Mouse (Mus musculus): ENCODE measurements around the gene Bivm. TPM values are rescaled to one million over a fixed set of nuclear protein-coding genes. Genes with fewer than 3 reads are reported as not detected.
A peak's percentile ranks its signal among the peaks of the same experiment; 100 is the strongest.

The Bivm gene
- 33.8 and 41.3 TPM in 2 replicates for polyA plus RNA-seq (2014; fragmentation: Nextera tagmentation; extraction: Ambion mirVana)

GRCm38 (mm10) chr1:44118239-44119054 lies at the start of gene Bivm, which contains the start of gene Kdelc1:
Gene Bivm, plus strand, starts transcription at chr1:44118957.
Gene Kdelc1, minus strand, starts transcription at chr1:44118808.
- peak; percentile 95 for ATAC-seq (ENCODE audit: low FRiP score, low TSS enrichment)

GRCm38 (mm10) chr1:44101448-44102225 lies 17.1 kb upstream of the Bivm start:
- H3K4me1 ChIP-seq (ENCODE audit: control insufficient read depth, insufficient read depth, low read length): peaks cover 5% of the 10 kb centered on the region; the same call in 1 of the 2 replicates
- no peaks in the 10 kb centered on the region for H3K9me3 ChIP-seq (ENCODE audit: control insufficient read depth, low read length)
- H3K27ac ChIP-seq (replicated peaks; ENCODE audit: low read depth, low read length): peak overlapping the region; percentile 85
- H3K36me3 ChIP-seq (ENCODE audit: control insufficient read depth, insufficient read depth, low read length): peaks cover 12% of the 10 kb centered on the region
- ATAC-seq (ENCODE audit: low FRiP score, low TSS enrichment) (peak; percentile 81), DNase-seq (peak; percentile 55)
- peak overlapping the region; percentile 64 for H3K9ac ChIP-seq (replicated peaks; ENCODE audit: low read length)
- WGBS: under 1% methylated on average over 55 of the region's 55 CpGs
- no peaks in the 10 kb centered on the region for H3K27me3 ChIP-seq (ENCODE audit: control insufficient read depth, insufficient read depth, low read length)
- peak overlapping the region; percentile 82 for H3K4me3 ChIP-seq (replicated peaks; ENCODE audit: low read depth, low read length)
- H3K4me2 ChIP-seq (ENCODE audit: low read length): peak overlapping the region; percentile 71

More at GRCm38 (mm10) chr1:44118239-44119054, at the start of gene Bivm, which contains the start of gene Kdelc1:
- peaks cover 18% of the 10 kb centered on the region for H3K36me3 ChIP-seq (ENCODE audit: control insufficient read depth, insufficient read depth, low read length)
- peak within 1 kb of the TSS; percentile 63 for H3K4me3 ChIP-seq (replicated peaks; ENCODE audit: low read depth, low read length)
- peak; percentile 94 for DNase-seq
- peak within 1 kb of the TSS; percentile 97 for H3K27ac ChIP-seq (replicated peaks; ENCODE audit: low read depth, low read length)
- no peaks in the 10 kb centered on the region for H3K9me3 ChIP-seq (ENCODE audit: control insufficient read depth, low read length)
- under 1% methylated on average over 39 of the region's 39 CpGs for WGBS
- H3K4me1 ChIP-seq (ENCODE audit: control insufficient read depth, insufficient read depth, low read length): peaks cover 17% of the 10 kb centered on the region
- H3K27me3 ChIP-seq (ENCODE audit: control insufficient read depth, insufficient read depth, low read length): no peaks in the 10 kb centered on the region
- peak within 1 kb of the TSS; percentile 76 for H3K4me2 ChIP-seq (ENCODE audit: low read length)
- H3K9ac ChIP-seq (replicated peaks; ENCODE audit: low read length): peak within 1 kb of the TSS; percentile 89

- no peaks in the 10 kb centered on the region for H3K9me3 ChIP-seq (ENCODE audit: control insufficient read depth, low read length)
- H3K4me2 ChIP-seq (ENCODE audit: low read length): peak within 1 kb of the TSS; percentile 71
- WGBS: under 1% methylated on average over 55 of the region's 55 CpGs
- DNase-seq (peak; percentile 99), ATAC-seq (ENCODE audit: low FRiP score, low TSS enrichment) (peak; percentile 97)
- peak within 1 kb of the TSS; percentile 85 for H3K27ac ChIP-seq (replicated peaks; ENCODE audit: low read depth, low read length)
- no peaks in the 10 kb centered on the region for H3K27me3 ChIP-seq (ENCODE audit: control insufficient read depth, insufficient read depth, low read length)
- peak within 1 kb of the TSS; percentile 64 for H3K9ac ChIP-seq (replicated peaks; ENCODE audit: low read length)
- peaks cover 12% of the 10 kb centered on the region for H3K36me3 ChIP-seq (ENCODE audit: control insufficient read depth, insufficient read depth, low read length)
- peaks cover 5% of the 10 kb centered on the region; the same call in 1 of the 2 replicates for H3K4me1 ChIP-seq (ENCODE audit: control insufficient read depth, insufficient read depth, low read length)
- peak within 1 kb of the TSS; percentile 82 for H3K4me3 ChIP-seq (replicated peaks; ENCODE audit: low read depth, low read length)
Measured at GRCm38 (mm10) chr1:44102259-44102717, 16.5 kb upstream of the Bivm start, which contains the start of gene Tex30. Gene Tex30, minus strand, starts transcription at chr1:44102441.

- ATAC-seq (ENCODE audit: low FRiP score, low TSS enrichment) (no peak), DNase-seq (peak; percentile 7)
- H3K4me3 ChIP-seq (replicated peaks; ENCODE audit: low read depth, low read length): peak overlapping the region; percentile 82
- peaks cover 17% of the 10 kb centered on the region for H3K36me3 ChIP-seq (ENCODE audit: control insufficient read depth, insufficient read depth, low read length)
- no peak overlapping the region; the same call in 1 of the 2 replicates for H3K27ac ChIP-seq (replicated peaks; ENCODE audit: low read depth, low read length)
- H3K4me2 ChIP-seq (ENCODE audit: low read length): peak overlapping the region; percentile 71
- no peaks in the 10 kb centered on the region for H3K27me3 ChIP-seq (ENCODE audit: control insufficient read depth, insufficient read depth, low read length)
- WGBS: 15% methylated on average over 5 of the region's 5 CpGs
- H3K9me3 ChIP-seq (ENCODE audit: control insufficient read depth, low read length): no peaks in the 10 kb centered on the region
- peaks cover 5% of the 10 kb centered on the region; the same call in 1 of the 2 replicates for H3K4me1 ChIP-seq (ENCODE audit: control insufficient read depth, insufficient read depth, low read length)
- H3K9ac ChIP-seq (replicated peaks; ENCODE audit: low read length): no peak overlapping the region; the same call in 1 of the 2 replicates
Measured at GRCm38 (mm10) chr1:44102939-44103338, 15.8 kb upstream of the Bivm start.

GRCm38 (mm10) chr1:44117571-44117970 lies 1.2 kb upstream of the Bivm start:
- Histone ChIP-seq H3K36me3 (ENCODE audit: control insufficient read depth, insufficient read depth, low read length) (peaks cover 25% of the 10 kb centered on the region), H3K9me3 (ENCODE audit: control insufficient read depth, low read length) (no peaks in the 10 kb centered on the region), H3K4me2 (ENCODE audit: low read length) (peak overlapping the region; percentile 76), H3K9ac (replicated peaks; ENCODE audit: low read length) (no peak overlapping the region), H3K4me1 (ENCODE audit: control insufficient read depth, insufficient read depth, low read length) (peaks cover 17% of the 10 kb centered on the region), H3K27me3 (ENCODE audit: control insufficient read depth, insufficient read depth, low read length) (no peaks in the 10 kb centered on the region), H3K4me3 (replicated peaks; ENCODE audit: low read depth, low read length) (peak overlapping the region; percentile 63; the same call in 1 of the 2 replicates), H3K27ac (replicated peaks; ENCODE audit: low read depth, low read length) (no peak overlapping the region)
- ATAC-seq (ENCODE audit: low FRiP score, low TSS enrichment) (no peak), DNase-seq (no peak)

GRCm38 (mm10) chr1:44119201-44120073 lies 680 bp downstream of the Bivm start:
- ATAC-seq (ENCODE audit: low FRiP score, low TSS enrichment) (peak; percentile 86), DNase-seq (peak; percentile 88)
- Histone ChIP-seq H3K9me3 (ENCODE audit: control insufficient read depth, low read length) (no peaks in the 10 kb centered on the region), H3K9ac (replicated peaks; ENCODE audit: low read length) (peak overlapping the region; percentile 89), H3K4me3 (replicated peaks; ENCODE audit: low read depth, low read length) (peak overlapping the region; percentile 63), H3K36me3 (ENCODE audit: control insufficient read depth, insufficient read depth, low read length) (peaks cover 11% of the 10 kb centered on the region), H3K4me1 (ENCODE audit: control insufficient read depth, insufficient read depth, low read length) (peaks cover 17% of the 10 kb centered on the region), H3K27me3 (ENCODE audit: control insufficient read depth, insufficient read depth, low read length) (no peaks in the 10 kb centered on the region), H3K27ac (replicated peaks; ENCODE audit: low read depth, low read length) (peak overlapping the region; percentile 97), H3K4me2 (ENCODE audit: low read length) (peak overlapping the region; percentile 76)
- WGBS: under 1% methylated on average over 42 of the region's 43 CpGs

GRCm38 (mm10) chr1:44120074-44120406 lies 1.3 kb downstream of the Bivm start:
- Histone ChIP-seq H3K4me2 (ENCODE audit: low read length) (peak overlapping the region; percentile 76), H3K27me3 (ENCODE audit: control insufficient read depth, insufficient read depth, low read length) (no peaks in the 10 kb centered on the region), H3K27ac (replicated peaks; ENCODE audit: low read depth, low read length) (peak overlapping the region; percentile 97), H3K4me3 (replicated peaks; ENCODE audit: low read depth, low read length) (peak overlapping the region; percentile 63), H3K4me1 (ENCODE audit: control insufficient read depth, insufficient read depth, low read length) (peaks cover 17% of the 10 kb centered on the region), H3K9me3 (ENCODE audit: control insufficient read depth, low read length) (no peaks in the 10 kb centered on the region), H3K9ac (replicated peaks; ENCODE audit: low read length) (peak overlapping the region; percentile 89), H3K36me3 (ENCODE audit: control insufficient read depth, insufficient read depth, low read length) (peaks cover 8% of the 10 kb centered on the region)
- DNase-seq (no peak), ATAC-seq (ENCODE audit: low FRiP score, low TSS enrichment) (peak; percentile 43)
- 2% methylated on average over 6 of the region's 6 CpGs for WGBS

GRCm38 (mm10) chr1:44122256-44122655 lies 3.5 kb downstream of the Bivm start:
- 87% methylated on average over 3 of the region's 3 CpGs for WGBS
- Histone ChIP-seq H3K4me3 (replicated peaks; ENCODE audit: low read depth, low read length) (no peak overlapping the region), H3K9ac (replicated peaks; ENCODE audit: low read length) (no peak overlapping the region), H3K9me3 (ENCODE audit: control insufficient read depth, low read length) (no peaks in the 10 kb centered on the region), H3K27me3 (ENCODE audit: control insufficient read depth, insufficient read depth, low read length) (no peaks in the 10 kb centered on the region), H3K27ac (replicated peaks; ENCODE audit: low read depth, low read length) (no peak overlapping the region), H3K4me1 (ENCODE audit: control insufficient read depth, insufficient read depth, low read length) (peaks cover 17% of the 10 kb centered on the region), H3K36me3 (ENCODE audit: control insufficient read depth, insufficient read depth, low read length) (peaks cover 12% of the 10 kb centered on the region), H3K4me2 (ENCODE audit: low read length) (no peak overlapping the region)
- ATAC-seq (ENCODE audit: low FRiP score, low TSS enrichment): no peak
- DNase-seq: no peak
